Mouse (Mus musculus) ovary, adult 2 months (tissue): ENCODE data around the gene Ccl25. TPM values are rescaled to one million over a fixed set of nuclear protein-coding genes. Genes with fewer than 3 reads are reported as not detected.

Source experiments
- polyA plus RNA-seq: library from polyadenylated mRNA; depleted of rRNA; stranded (reverse); fragments of >200 nt; gene quantifications from 2 replicates; pipeline ENCODE4 v1.2.3, GENCODE M21; 2012; rRNA removed

Ccl25 gene
- polyA plus RNA-seq = 2.5 and 2.8 TPM in 2 replicates

GRCm38 (mm10) chr8:4324983-4325750 lies at the start of gene Ccl25, which contains the start of gene Elavl1:
Gene Ccl25 (plus strand): TSS chr8:4325210.
Gene Elavl1 (minus strand): TSS chr8:4325413.

GRCm38 (mm10) chr8:4275275-4276110 lies 49.5 kb upstream of the Ccl25 start, which contains the start of gene Timm44:
Gene Timm44 (minus strand): TSS chr8:4275913.

Other genes starting within 250 kb of the Ccl25 start
- gene Cd209f, start 219.4 kb upstream of the Ccl25 start, polyA plus RNA-seq = 3.4 and 5.3 TPM in 2 replicates
- 3.5 and 3.6 TPM in 2 replicates for gene Cd209g, start 191.1 kb upstream of the Ccl25 start, polyA plus RNA-seq
- 21.5 and 22.7 TPM in 2 replicates for gene Evi5l, start 158.6 kb upstream of the Ccl25 start, polyA plus RNA-seq
- gene Prr36, start 107.8 kb upstream of the Ccl25 start, polyA plus RNA-seq = 1.8 and 2.6 TPM in 2 replicates
- gene Lrrc8e, start 98.4 kb upstream of the Ccl25 start, polyA plus RNA-seq = 5.1 and 6.0 TPM in 2 replicates
- gene Map2k7, start 86.5 kb upstream of the Ccl25 start, polyA plus RNA-seq = 55.4 and 62.8 TPM in 2 replicates
- 4.0 and 11.9 TPM in 2 replicates for gene Gm49320, start 86.3 kb upstream of the Ccl25 start, polyA plus RNA-seq
- gene Tgfbr3l, start 77.0 kb upstream of the Ccl25 start, polyA plus RNA-seq = 241 and 288 TPM in 2 replicates
- 90.5 and 95.1 TPM in 2 replicates for gene Snapc2, start 72.1 kb upstream of the Ccl25 start, polyA plus RNA-seq
- gene Ctxn1, start 65.9 kb upstream of the Ccl25 start, polyA plus RNA-seq = 202 and 269 TPM in 2 replicates
- gene Timm44, start 49.3 kb upstream of the Ccl25 start, polyA plus RNA-seq = 99.8 and 108 TPM in 2 replicates
- 42.1 and 52.6 TPM in 2 replicates for gene Elavl1, start 203 bp downstream of the Ccl25 start, polyA plus RNA-seq
- gene Cers4, start 167.8 kb downstream of the Ccl25 start, polyA plus RNA-seq = 30.0 and 44.5 TPM in 2 replicates